In the genomic region with DNA sequence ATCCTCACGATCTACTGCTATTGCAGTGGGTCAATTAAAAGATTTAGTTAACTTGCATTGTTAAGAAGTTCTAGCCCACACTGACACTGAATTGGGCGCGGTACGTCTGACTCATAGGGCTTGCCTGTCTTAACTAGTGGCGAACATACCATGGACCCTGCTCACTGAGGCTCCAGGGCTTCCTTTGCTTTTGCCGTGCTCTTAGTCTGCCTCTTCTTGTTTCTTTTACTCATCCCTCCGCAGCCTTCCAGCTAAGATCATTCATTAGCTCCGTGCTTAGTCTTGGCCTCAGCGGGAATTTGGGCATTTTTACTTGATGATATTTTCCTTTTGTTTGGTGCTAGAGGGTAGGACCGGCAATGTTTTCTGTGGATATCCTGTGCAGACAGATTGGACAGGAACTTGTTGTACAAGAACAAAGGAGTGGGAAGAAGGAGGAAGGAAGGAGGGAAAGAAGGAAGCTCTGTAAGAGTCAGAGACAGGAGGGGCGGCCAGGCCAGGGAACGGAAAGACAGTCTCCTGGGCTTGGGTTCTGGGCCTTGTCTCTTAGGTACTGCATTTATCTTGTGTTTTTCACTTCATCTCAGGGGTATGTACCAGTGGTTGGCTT, we compare ENCODE assay signal across 9 mouse cellular contexts. TPM values are rescaled to one million over a fixed set of nuclear protein-coding genes. Genes with fewer than 3 reads are reported as not detected.
DNase-seq lines count a peak whose midpoint lies in the region; ATAC-seq and TF ChIP-seq lines count a peak whose summit lies in the region.
"Had no signal": no experiment of that assay in that cellular context is flagged by ENCODE, and none has a peak within 500 bp of the region (broad histone marks: within the 10 kb centered on the region; RNA-seq: fewer than 3 reads in every experiment).

No protein-coding gene starts in this region.

- no peaks in the 10 kb centered on the region for H3K27me3 ChIP-seq in limb, embryonic 15.5 days
- H3K27me3 ChIP-seq in stomach, postnatal 0 days (ENCODE audit: control insufficient read depth, insufficient read depth, low read length) = no peaks in the 10 kb centered on the region
- H3K27me3 ChIP-seq in thymus, adult 2 months (ENCODE audit: control insufficient read depth, insufficient read depth, low read length) = no peaks in the 10 kb centered on the region

- ATAC-seq in limb, embryonic 15.5 days (ENCODE audit: insufficient number of reproducible peaks, low FRiP score, low TSS enrichment, low read depth) = no peak
- ATAC-seq in stomach, postnatal 0 days (ENCODE audit: low FRiP score, low TSS enrichment) = peak; percentile 48; the same call in 1 of the 2 replicates

- no peak for TF ChIP-seq POLR2A in thymus, adult 2 months (IDR thresholded peaks at IDR 0.05; ENCODE audit: control insufficient read depth, extremely low read depth, insufficient read depth, low read length, poor library complexity)

- H3K9me3 ChIP-seq in limb, embryonic 15.5 days = no peaks in the 10 kb centered on the region
- H3K9me3 ChIP-seq in stomach, postnatal 0 days (ENCODE audit: control insufficient read depth, low read length) = no peaks in the 10 kb centered on the region

- no peak overlapping the region for H3K4me3 ChIP-seq in limb, embryonic 15.5 days
- H3K4me3 ChIP-seq in stomach, postnatal 0 days (ENCODE audit: low read depth, low read length) = no peak overlapping the region
- no peak overlapping the region for H3K4me3 ChIP-seq in thymus, adult 2 months (ENCODE audit: control insufficient read depth, insufficient read depth, low read length)

- peaks cover 25% of the 10 kb centered on the region for H3K4me1 ChIP-seq in limb, embryonic 15.5 days
- peaks cover 3% of the 10 kb centered on the region for H3K4me1 ChIP-seq in stomach, postnatal 0 days (replicated peaks; ENCODE audit: control insufficient read depth, insufficient read depth)
- H3K4me1 ChIP-seq in thymus, adult 2 months (replicated peaks; ENCODE audit: control insufficient read depth, insufficient read depth, low read length) = peaks cover 32% of the 10 kb centered on the region

- TF ChIP-seq CTCF in stomach, postnatal 0 days (IDR thresholded peaks at IDR 0.05; ENCODE audit: low read depth) = no peak
- TF ChIP-seq CTCF in thymus, adult 2 months (IDR thresholded peaks at IDR 0.05; ENCODE audit: borderline replicate concordance, control insufficient read depth, extremely low read depth, insufficient read depth, low read length, poor library complexity) = no peak

- no peak overlapping the region for H3K9ac ChIP-seq in limb, embryonic 15.5 days
- no peak overlapping the region for H3K9ac ChIP-seq in stomach, postnatal 0 days (ENCODE audit: low read length)

- no peaks in the 10 kb centered on the region for H3K36me3 ChIP-seq in limb, embryonic 15.5 days
- H3K36me3 ChIP-seq in stomach, postnatal 0 days (ENCODE audit: control insufficient read depth, insufficient read depth, low read length) = no peaks in the 10 kb centered on the region
- H3K36me3 ChIP-seq in thymus, adult 2 months (ENCODE audit: control insufficient read depth, insufficient read depth, low read length) = no peaks in the 10 kb centered on the region

- WGBS in limb, embryonic 15.5 days = 44% methylated on average over 12 of the region's 12 CpGs
- WGBS in stomach, postnatal 0 days = 38% methylated on average over 12 of the region's 12 CpGs
- WGBS in thymus, adult 2 months = 21% methylated on average over 12 of the region's 12 CpGs

- no peak for TF ChIP-seq EP300 in stomach, postnatal 0 days (optimal IDR thresholded peaks at IDR 0.05)

- H3K4me2 ChIP-seq in limb, embryonic 15.5 days = peak overlapping the region; percentile 19; the same call in 1 of the 2 replicates
- peak overlapping the region; percentile 2 for H3K4me2 ChIP-seq in stomach, postnatal 0 days (replicated peaks; ENCODE audit: low read depth)

- H3K27ac ChIP-seq in limb, embryonic 15.5 days = peak overlapping the region; percentile 67
- H3K27ac ChIP-seq in stomach, postnatal 0 days (replicated peaks) = peak overlapping the region; percentile 53
- H3K27ac ChIP-seq in thymus, adult 2 months (ENCODE audit: control insufficient read depth, insufficient read depth, low read length) = no peak overlapping the region

- DNase-seq in embryo, embryonic 10 days (ENCODE audit: low spot score) = peak; percentile 48
- DNase-seq in embryo, embryonic 9.5 days (ENCODE audit: extremely low spot score) = no peak
- DNase-seq in urinary bladder, postnatal 14 days (ENCODE audit: low spot score) = peak; percentile 61
- DNase-seq in urinary bladder, postnatal 10 days (ENCODE audit: low spot score) = no peak
- peak; percentile 44 for DNase-seq in stomach, postnatal 0 days (ENCODE audit: low spot score)
- no peak for DNase-seq in thymus, adult 2 months
- no peak for DNase-seq in adrenal gland, postnatal 10 days
- DNase-seq: gastrocnemius, postnatal 36 days had no signal

RNA-seq across cellular contexts. Expression of a gene that starts 57.1 kb away (rescaled TPM):
- 13.6 and 13.9 TPM in 2 replicates for polyA plus RNA-seq in limb, embryonic 15.5 days (2015; fragmentation: Nextera tagmentation; extraction: Ambion mirVana)
- polyA plus RNA-seq in stomach, postnatal 0 days (2015; fragmentation: Nextera tagmentation; extraction: Ambion mirVana) = 16.8 and 17.1 TPM in 2 replicates
- polyA plus RNA-seq in thymus, adult 2 months (2012; rRNA removed) = 38.2 and 47.2 TPM in 2 replicates
- total RNA-seq in adrenal gland, postnatal 10 days (2021) = 10 to 100 TPM; 11.6 to 15.3 TPM

RNA-seq across cellular contexts. Expression of a gene that starts 58.5 kb away (rescaled TPM):
- polyA plus RNA-seq in limb, embryonic 15.5 days (2015; fragmentation: Nextera tagmentation; extraction: Ambion mirVana) = 3.6 and 3.9 TPM in 2 replicates
- polyA plus RNA-seq in stomach, postnatal 0 days (2015; fragmentation: Nextera tagmentation; extraction: Ambion mirVana) = 1.4 TPM in 2 replicates
- 18.7 and 19.9 TPM in 2 replicates for polyA plus RNA-seq in thymus, adult 2 months (2012; rRNA removed)
- 10 to 100 TPM; 18.9 to 19.9 TPM for total RNA-seq in adrenal gland, postnatal 10 days (2021)

Comparison
In these comparisons a context has a peak if more than half of its experiments do, and no peak if none do; other contexts are left out.
1. DNase-seq: peak in embryo, embryonic 10 days (single experiment), urinary bladder, postnatal 14 days (single experiment) and stomach, postnatal 0 days (single experiment); none in embryo, embryonic 9.5 days (single experiment), urinary bladder, postnatal 10 days (single experiment), thymus, adult 2 months (single experiment) and adrenal gland, postnatal 10 days (single experiment).